Mouse (Mus musculus): Measurements from ENCODE around the gene Prss35.

Gene Prss35

DNA sequence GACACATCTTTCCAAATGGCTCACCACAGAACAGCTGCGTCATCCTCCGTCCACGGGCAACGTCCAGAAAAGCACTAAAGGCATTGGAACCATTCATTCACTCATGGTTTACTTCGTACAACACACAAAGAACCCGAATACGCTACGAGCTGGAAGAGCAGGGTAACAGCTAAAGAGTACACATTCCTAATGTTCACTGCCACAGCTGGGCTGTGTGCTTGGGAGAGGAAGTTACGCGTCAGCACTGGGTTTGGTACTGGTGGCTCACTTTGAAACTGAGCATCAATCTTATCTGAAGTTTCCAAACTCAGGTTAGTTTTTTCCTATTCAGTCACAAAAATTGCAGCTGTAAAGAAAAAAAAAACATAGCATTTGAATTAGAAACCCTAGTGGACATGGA is 23.5 kb downstream of the Prss35 start:
- TF ChIP-seq GATA4 (IDR thresholded peaks at IDR 0.05; ENCODE audit: insufficient replicate concordance, low read length), result no peak

DNA sequence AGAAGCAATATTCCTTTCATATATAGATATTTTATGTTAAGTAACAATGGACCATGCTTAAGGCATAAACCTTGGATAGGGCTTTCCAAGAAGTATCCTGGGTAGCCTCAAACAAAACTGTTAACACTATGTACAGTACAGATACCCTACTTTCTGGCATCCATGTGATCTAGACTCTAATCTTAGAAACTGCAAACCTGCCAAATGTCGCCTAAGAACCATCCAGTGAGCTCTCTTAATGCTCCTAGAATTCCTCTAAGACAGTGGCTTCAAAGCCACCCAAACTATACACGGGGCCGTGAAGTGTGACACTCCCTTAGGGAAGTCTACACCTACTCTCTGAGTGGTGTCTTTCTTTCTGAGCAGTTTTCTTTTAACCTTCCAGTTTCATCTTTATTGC is 29.4 kb downstream of the Prss35 start:
- no peak for TF ChIP-seq GATA4 (IDR thresholded peaks at IDR 0.05; ENCODE audit: insufficient replicate concordance, low read length)

DNA sequence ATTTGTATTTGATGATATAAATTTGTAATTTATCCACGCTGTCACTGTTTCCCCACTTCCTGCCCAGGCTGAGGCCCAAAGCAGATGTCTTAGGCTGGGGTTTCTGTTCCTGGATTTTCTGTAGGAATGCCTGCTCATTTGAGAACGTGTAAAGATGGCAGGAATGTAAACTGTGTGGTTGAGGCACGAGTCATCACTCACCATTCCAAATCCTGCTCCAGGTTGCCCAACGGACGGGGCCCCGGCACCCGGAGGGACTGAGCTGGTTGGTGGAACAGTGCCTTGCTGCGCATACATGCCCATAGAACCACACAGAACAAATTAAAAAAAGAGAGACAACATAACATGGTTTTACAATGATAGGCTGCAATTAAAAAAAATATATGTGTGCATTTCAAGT is 30.5 kb downstream of the Prss35 start:
- no peak for TF ChIP-seq GATA4 (IDR thresholded peaks at IDR 0.05; ENCODE audit: insufficient replicate concordance, low read length)

DNA sequence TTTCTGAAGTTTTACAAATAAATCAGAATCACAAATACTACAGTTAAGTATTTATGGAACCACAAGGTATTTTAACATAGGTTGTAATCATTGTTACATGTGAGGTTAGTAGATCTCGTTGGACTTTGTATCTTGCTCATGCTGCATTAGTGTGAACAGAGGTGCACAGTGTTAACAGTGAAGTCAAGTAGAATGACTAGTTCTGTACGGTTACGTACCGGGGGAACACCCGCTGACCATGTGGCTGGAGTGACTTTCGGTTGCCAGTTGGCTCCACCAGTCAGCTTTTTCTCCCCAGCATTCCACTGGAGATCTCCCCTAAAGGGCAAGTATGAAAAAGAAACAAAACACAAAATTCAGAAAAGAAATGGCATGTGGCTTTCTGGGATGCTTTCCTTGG is 31.9 kb downstream of the Prss35 start:
- TF ChIP-seq GATA4 (IDR thresholded peaks at IDR 0.05; ENCODE audit: insufficient replicate concordance, low read length), result no peak

GRCm38 (mm10) chr9:86777309-86777708 is 33.9 kb downstream of the Prss35 start:
- TF ChIP-seq GATA4 (IDR thresholded peaks at IDR 0.05; ENCODE audit: insufficient replicate concordance, low read length), result no peak

- no peak for TF ChIP-seq GATA4 (IDR thresholded peaks at IDR 0.05; ENCODE audit: insufficient replicate concordance, low read length)
Observed at GRCm38 (mm10) chr9:86778212-86778611, 34.8 kb downstream of the Prss35 start.

DNA sequence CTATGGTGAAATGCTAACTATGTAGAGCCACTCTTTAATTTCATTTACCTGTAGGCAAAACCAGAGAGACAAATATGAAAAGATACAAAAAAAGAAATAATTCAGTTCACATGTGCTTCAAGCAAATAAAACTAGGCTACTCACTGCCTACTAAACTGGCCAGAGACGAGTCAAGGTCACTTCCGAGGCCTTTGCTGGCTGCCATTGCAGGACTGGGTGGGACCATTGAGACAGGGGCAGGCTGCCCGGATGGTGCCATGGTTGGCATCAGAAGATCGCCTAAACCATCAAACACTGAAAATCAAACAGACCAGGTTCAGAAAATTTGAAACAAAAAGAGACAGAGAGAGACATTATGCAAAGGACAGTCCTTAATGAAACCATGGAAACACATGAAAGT is 38.0 kb downstream of the Prss35 start:
- TF ChIP-seq GATA4 (IDR thresholded peaks at IDR 0.05; ENCODE audit: insufficient replicate concordance, low read length), result no peak

DNA sequence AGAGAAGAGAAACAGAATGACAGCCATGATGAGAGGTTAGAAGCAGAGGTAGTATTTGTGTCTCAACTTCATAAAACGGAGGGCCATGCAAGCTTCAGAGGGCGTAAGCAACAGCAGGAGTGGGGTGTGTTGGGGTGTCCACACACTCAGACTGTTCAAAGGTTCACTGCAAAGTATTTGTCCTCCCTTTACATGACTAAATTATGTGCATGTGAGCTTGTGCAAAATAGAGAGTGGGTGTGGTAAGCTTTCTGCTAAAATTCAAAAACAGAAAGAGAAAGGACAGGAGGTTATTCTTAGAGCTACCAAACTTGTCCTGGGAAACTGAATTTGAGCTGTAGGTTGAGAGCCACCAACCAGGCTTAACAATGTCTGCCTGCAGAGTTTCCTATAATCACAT is 39.4 kb downstream of the Prss35 start:
- TF ChIP-seq GATA4 (IDR thresholded peaks at IDR 0.05; ENCODE audit: insufficient replicate concordance, low read length), result no peak

DNA sequence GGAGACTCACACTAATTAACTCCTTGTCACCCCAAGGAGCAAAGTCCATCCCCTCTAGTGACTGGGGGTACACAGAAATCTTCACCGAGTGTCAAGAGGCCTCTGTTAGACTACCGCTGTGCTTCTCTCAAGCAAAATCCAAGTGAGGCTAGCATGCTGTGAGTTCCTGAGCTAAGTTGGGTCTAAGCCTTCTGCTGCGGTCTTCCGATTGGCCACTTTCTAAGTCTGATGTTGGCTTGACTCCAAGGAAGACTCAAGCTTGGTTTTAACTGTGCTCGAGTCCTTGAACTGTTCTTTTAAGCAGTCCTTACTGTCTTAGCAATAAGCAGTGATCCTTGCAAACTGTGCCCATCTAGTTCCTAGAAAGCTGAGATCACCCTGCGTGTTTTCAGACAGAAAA is 45.7 kb downstream of the Prss35 start:
- no peak for TF ChIP-seq GATA4 (IDR thresholded peaks at IDR 0.05; ENCODE audit: insufficient replicate concordance, low read length)

- TF ChIP-seq GATA4 (IDR thresholded peaks at IDR 0.05; ENCODE audit: insufficient replicate concordance, low read length), result no peak
Observed at GRCm38 (mm10) chr9:86791927-86792326, 48.5 kb downstream of the Prss35 start.

DNA sequence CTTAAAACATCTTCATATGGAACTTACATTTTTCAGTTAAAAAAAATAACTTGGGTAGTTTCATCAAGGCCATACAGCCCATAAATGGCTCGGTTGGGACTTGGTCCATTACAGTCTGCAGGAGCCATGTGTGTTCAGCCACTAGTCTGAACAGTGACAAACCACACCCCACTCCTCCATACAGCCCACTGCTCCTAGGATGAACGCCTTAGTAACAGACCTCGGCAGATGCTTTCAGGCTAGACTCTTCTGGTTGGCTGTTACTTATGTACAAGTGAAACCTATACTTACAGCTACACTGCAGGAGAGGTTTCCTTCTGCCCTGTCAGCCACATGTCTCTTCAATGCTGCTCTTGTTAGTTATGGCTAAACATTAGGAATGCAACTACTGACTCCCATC is 51.8 kb downstream of the Prss35 start:
- TF ChIP-seq GATA4 (IDR thresholded peaks at IDR 0.05; ENCODE audit: insufficient replicate concordance, low read length), result no peak

- TF ChIP-seq GATA4 (IDR thresholded peaks at IDR 0.05; ENCODE audit: insufficient replicate concordance, low read length), result no peak
Observed at GRCm38 (mm10) chr9:86797553-86797952, 54.1 kb downstream of the Prss35 start.

GRCm38 (mm10) chr9:86798129-86798528 is 54.7 kb downstream of the Prss35 start:
- no peak for TF ChIP-seq GATA4 (IDR thresholded peaks at IDR 0.05; ENCODE audit: insufficient replicate concordance, low read length)

DNA sequence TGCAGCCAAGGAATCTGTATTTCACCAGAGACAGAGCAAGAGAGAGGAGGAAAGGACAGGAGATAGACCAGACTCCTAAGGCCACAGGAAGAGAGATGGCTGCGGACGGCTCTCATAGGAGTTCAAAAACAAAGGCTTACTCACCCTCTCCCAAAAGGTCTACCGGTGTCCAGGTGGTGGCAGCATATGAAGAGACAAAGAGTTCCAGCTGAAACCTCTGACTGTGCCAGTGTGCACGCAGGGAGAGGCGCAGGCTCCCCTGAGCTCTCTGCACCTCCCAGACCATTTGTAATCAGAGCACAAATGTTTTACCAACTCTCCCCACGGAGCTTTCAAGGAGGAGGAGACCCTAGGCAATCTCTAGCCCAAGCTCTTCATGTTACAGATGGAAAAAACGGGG is 55.2 kb downstream of the Prss35 start:
- TF ChIP-seq GATA4 (IDR thresholded peaks at IDR 0.05; ENCODE audit: insufficient replicate concordance, low read length), result no peak

DNA sequence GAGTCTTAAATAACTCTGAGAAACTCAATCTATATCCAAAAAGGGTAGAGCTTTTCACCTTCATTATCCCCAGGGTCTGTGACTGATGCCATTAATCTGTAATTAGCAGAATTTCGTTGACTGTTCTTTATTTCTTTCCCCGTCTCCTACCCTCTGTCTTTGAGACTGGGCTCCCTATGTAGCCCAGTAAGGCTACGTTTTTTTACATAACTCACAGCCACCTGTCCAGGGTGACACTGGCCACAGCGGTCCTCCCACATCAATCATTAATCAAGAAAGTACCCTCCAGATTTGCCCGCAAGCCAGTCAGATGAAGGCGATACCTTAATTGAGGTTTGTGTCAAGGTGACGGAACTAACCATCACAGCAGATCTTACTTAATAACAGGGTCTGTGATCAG is 55.6 kb downstream of the Prss35 start:
- TF ChIP-seq GATA4 (IDR thresholded peaks at IDR 0.05; ENCODE audit: insufficient replicate concordance, low read length), result no peak

GRCm38 (mm10) chr9:86800600-86801163 is 57.2 kb downstream of the Prss35 start:
- no peak for TF ChIP-seq GATA4 (IDR thresholded peaks at IDR 0.05; ENCODE audit: insufficient replicate concordance, low read length)
